Mouse (Mus musculus): ENCODE results near the gene Mnd1.
A peak's percentile ranks its signal among the peaks of the same experiment; 100 is the strongest.

Gene Mnd1

GRCm38 (mm10) chr3:84041739-84042138 lies 113.8 kb downstream of the Mnd1 start:
- no peak for DNase-seq (ENCODE audit: low spot score)

- no peak for DNase-seq (ENCODE audit: low spot score)
Observed at GRCm38 (mm10) chr3:84040476-84041082, 115.0 kb downstream of the Mnd1 start.

GRCm38 (mm10) chr3:84039646-84040475 lies 115.7 kb downstream of the Mnd1 start, which contains the start of gene Tmem131l:
Tmem131l (minus strand) TSS chr3:84040175.
- DNase-seq (ENCODE audit: low spot score): peak; percentile 70

DNA sequence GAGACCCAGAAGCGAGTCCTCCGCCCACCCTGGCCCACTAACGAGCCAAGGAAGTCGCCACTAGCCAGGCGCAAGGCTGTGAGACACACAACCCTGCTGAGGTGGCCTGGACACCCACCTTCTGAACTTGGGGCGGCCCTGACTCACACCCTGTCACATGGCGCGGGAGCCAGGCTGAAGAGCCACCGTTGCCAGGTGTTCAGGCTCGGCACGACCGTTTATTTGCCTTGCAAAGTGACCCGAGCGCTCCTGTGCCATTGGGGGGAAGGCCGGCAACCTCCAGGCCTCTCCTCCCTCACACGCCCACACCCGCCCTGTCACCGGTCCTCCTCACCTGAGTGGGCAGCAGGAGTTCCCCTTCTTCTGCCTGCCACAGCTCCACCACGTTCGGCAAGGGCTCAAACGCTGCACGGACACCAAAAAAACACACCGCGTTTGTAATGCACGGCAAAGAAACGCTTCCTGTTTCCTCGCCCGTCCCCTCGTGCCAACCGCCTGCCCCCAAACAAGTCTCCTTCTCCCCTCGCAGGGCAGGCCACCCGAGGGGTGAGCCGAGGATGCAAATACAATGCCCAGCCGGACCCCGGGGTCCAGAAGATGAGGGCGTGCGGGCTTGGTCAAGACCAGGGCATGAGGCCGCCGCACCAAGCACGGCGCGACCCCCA lies 116.5 kb downstream of the Mnd1 start:
- DNase-seq (ENCODE audit: low spot score): peak; percentile 30

DNA sequence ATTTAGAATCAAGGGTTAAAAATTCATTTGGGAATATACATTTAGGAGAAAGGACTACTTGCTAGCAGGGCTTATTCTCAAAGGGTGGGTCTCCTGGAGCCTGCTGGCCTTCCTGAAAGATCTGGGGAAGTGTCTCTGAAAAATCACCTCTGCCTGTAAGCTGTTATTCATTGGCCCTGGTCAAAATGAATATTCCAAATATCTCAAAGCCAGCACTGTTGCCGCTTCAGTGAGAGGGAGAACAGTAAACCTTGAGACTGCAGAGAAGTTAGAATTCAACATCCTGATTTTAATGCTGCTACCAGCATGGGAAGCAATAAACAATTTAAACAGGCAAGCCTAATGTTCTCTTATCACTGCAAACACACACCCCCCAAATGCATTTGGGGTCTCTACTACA lies 117.5 kb downstream of the Mnd1 start:
- DNase-seq (ENCODE audit: low spot score): no peak

Measured in layer of hippocampus, adult 11-12 months (tissue).